In the genomic region with DNA sequence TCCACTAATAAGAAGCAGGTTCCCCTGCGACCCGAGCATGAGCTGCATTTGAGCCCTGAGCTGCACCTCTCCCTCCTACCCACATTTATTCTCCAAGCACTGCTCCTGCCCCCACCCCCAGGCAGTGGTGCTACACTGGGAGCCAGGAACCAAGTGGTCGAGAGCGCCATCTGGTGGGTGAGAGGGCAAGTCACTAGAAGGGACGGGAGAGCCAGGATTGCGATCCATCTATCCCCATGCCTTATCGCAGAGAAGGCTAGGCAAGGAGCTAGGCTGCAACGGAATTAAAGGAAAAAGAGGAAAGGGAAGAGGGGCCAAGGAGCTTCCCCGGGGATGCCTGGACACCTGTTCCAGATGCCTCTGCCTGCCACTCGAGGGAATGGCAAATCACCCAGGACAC, we compare ENCODE assay signal across 8 mouse cellular contexts.
DNase-seq lines count a peak whose midpoint lies in the region; ATAC-seq and TF ChIP-seq lines count a peak whose summit lies in the region.

No protein-coding gene starts in this region.

- H3K9me3 ChIP-seq in embryonic facial prominence, embryonic 11.5 days (replicated peaks; ENCODE audit: control insufficient read depth, low read length), result no peaks in the 10 kb centered on the region
- no peaks in the 10 kb centered on the region for H3K9me3 ChIP-seq in kidney, embryonic 15.5 days (replicated peaks)
- H3K9me3 ChIP-seq in neural tube, embryonic 11.5 days (ENCODE audit: control insufficient read depth, low read length), result no peaks in the 10 kb centered on the region
- no peaks in the 10 kb centered on the region for H3K9me3 ChIP-seq in stomach, embryonic 16.5 days (replicated peaks; ENCODE audit: control insufficient read depth, low read length)

- 1% methylated on average over 10 of the region's 10 CpGs for WGBS in embryonic facial prominence, embryonic 11.5 days
- 5% methylated on average over 10 of the region's 10 CpGs for WGBS in kidney, embryonic 15.5 days
- 8% methylated on average over 10 of the region's 10 CpGs for WGBS in liver, adult 2 months
- WGBS in neural tube, embryonic 11.5 days, result 5% methylated on average over 10 of the region's 10 CpGs
- 3% methylated on average over 10 of the region's 10 CpGs for WGBS in stomach, embryonic 16.5 days

- H3K79me2 ChIP-seq in liver, adult 2 months (ENCODE audit: control insufficient read depth, insufficient read depth, low read length), result no peaks in the 10 kb centered on the region

- H3K27me3 ChIP-seq in embryonic facial prominence, embryonic 11.5 days (ENCODE audit: control insufficient read depth, insufficient read depth, low read length), result no peaks in the 10 kb centered on the region
- peaks cover 6% of the 10 kb centered on the region; the same call in 1 of the 2 replicates for H3K27me3 ChIP-seq in kidney, embryonic 15.5 days
- no peaks in the 10 kb centered on the region for H3K27me3 ChIP-seq in liver, adult 2 months (ENCODE audit: control insufficient read depth, insufficient read depth, low read length)
- no peaks in the 10 kb centered on the region for H3K27me3 ChIP-seq in neural tube, embryonic 11.5 days (ENCODE audit: control insufficient read depth, insufficient read depth, low read length)
- no peaks in the 10 kb centered on the region; the same call in 1 of the 2 replicates for H3K27me3 ChIP-seq in stomach, embryonic 16.5 days (ENCODE audit: control insufficient read depth, insufficient read depth, low read length)

- H3K36me3 ChIP-seq in embryonic facial prominence, embryonic 11.5 days (replicated peaks; ENCODE audit: control insufficient read depth, insufficient read depth, low read depth, low read length), result no peaks in the 10 kb centered on the region
- no peaks in the 10 kb centered on the region for H3K36me3 ChIP-seq in kidney, embryonic 15.5 days
- no peaks in the 10 kb centered on the region for H3K36me3 ChIP-seq in liver, adult 2 months (ENCODE audit: control insufficient read depth, insufficient read depth, low read length)
- H3K36me3 ChIP-seq in neural tube, embryonic 11.5 days (ENCODE audit: control insufficient read depth, insufficient read depth, low read length), result no peaks in the 10 kb centered on the region
- H3K36me3 ChIP-seq in stomach, embryonic 16.5 days (ENCODE audit: control insufficient read depth, insufficient read depth, low read length), result no peaks in the 10 kb centered on the region

- no peak overlapping the region for H3K27ac ChIP-seq in embryonic facial prominence, embryonic 11.5 days (replicated peaks; ENCODE audit: low read depth, low read length)
- H3K27ac ChIP-seq in kidney, embryonic 15.5 days, result no peak overlapping the region
- no peak overlapping the region for H3K27ac ChIP-seq in liver, adult 2 months (replicated peaks; ENCODE audit: insufficient read depth, low read depth, low read length)
- H3K27ac ChIP-seq in neural tube, embryonic 11.5 days (ENCODE audit: low read depth, low read length), result no peak overlapping the region
- H3K27ac ChIP-seq in stomach, embryonic 16.5 days (ENCODE audit: low read length), result no peak overlapping the region

- H3K4me2 ChIP-seq in embryonic facial prominence, embryonic 11.5 days (ENCODE audit: low read depth, low read length), result no peak overlapping the region
- no peak overlapping the region for H3K4me2 ChIP-seq in kidney, embryonic 15.5 days
- no peak overlapping the region for H3K4me2 ChIP-seq in neural tube, embryonic 11.5 days (ENCODE audit: low read depth)
- H3K4me2 ChIP-seq in stomach, embryonic 16.5 days (ENCODE audit: low read depth, low read length), result no peak overlapping the region

- no peaks in the 10 kb centered on the region for H3K4me1 ChIP-seq in embryonic facial prominence, embryonic 11.5 days (ENCODE audit: control insufficient read depth, insufficient read depth, low read length)
- no peaks in the 10 kb centered on the region; the same call in 1 of the 2 replicates for H3K4me1 ChIP-seq in kidney, embryonic 15.5 days
- no peaks in the 10 kb centered on the region for H3K4me1 ChIP-seq in liver, adult 2 months (ENCODE audit: control insufficient read depth, insufficient read depth, low read length)
- no peaks in the 10 kb centered on the region for H3K4me1 ChIP-seq in neural tube, embryonic 11.5 days (ENCODE audit: control insufficient read depth, insufficient read depth, low read length)
- no peaks in the 10 kb centered on the region for H3K4me1 ChIP-seq in stomach, embryonic 16.5 days (ENCODE audit: control insufficient read depth, insufficient read depth, low read length)

- peak; percentile 78 for DNase-seq in 3T3-L1 (ENCODE audit: low read depth, low spot score)
- peak; percentile 90 for DNase-seq in adrenal gland, postnatal 25 days
- peak; percentile 89 for DNase-seq in embryonic facial prominence, embryonic 11.5 days (ENCODE audit: low spot score)
- peak; percentile 77 to 90 for DNase-seq in heart, adult 18-20 months
- peak; percentile 24 for DNase-seq in liver, adult 2 months (ENCODE audit: extremely low read depth, low read depth, low spot score)
- peak; percentile 86 for DNase-seq in neural tube, embryonic 11.5 days (ENCODE audit: low spot score)

- peak; percentile 52; the same call in 1 of the 2 replicates for ATAC-seq in embryonic facial prominence, embryonic 11.5 days (replicated peaks; ENCODE audit: insufficient number of reproducible peaks, low FRiP score, low TSS enrichment, low read depth)
- 0 out of 2 replicates have a peak, but pooled peaks have one; percentile 36 for ATAC-seq in kidney, embryonic 15.5 days (replicated peaks; ENCODE audit: low FRiP score)
- ATAC-seq in neural tube, embryonic 11.5 days (ENCODE audit: insufficient read depth, low FRiP score, low TSS enrichment), result no peak; the same call in 1 of the 2 replicates
- ATAC-seq in stomach, embryonic 16.5 days (ENCODE audit: insufficient read depth, low FRiP score), result peak; percentile 63; the same call in 1 of the 2 replicates

- TF ChIP-seq CTCF in liver, adult 2 months (IDR thresholded peaks at IDR 0.05; ENCODE audit: low read depth, low read length), result peak; percentile 94

- no peak overlapping the region for H3K4me3 ChIP-seq in embryonic facial prominence, embryonic 11.5 days (ENCODE audit: low read depth, low read length)
- no peak overlapping the region for H3K4me3 ChIP-seq in kidney, embryonic 15.5 days (replicated peaks)
- H3K4me3 ChIP-seq in liver, adult 2 months (ENCODE audit: insufficient read depth, low read depth, low read length), result no peak overlapping the region
- H3K4me3 ChIP-seq in neural tube, embryonic 11.5 days (ENCODE audit: low read depth, low read length), result no peak overlapping the region
- H3K4me3 ChIP-seq in stomach, embryonic 16.5 days (replicated peaks; ENCODE audit: low read length), result no peak overlapping the region

- no peak overlapping the region for H3K9ac ChIP-seq in embryonic facial prominence, embryonic 11.5 days (replicated peaks; ENCODE audit: low read length)
- no peak overlapping the region for H3K9ac ChIP-seq in kidney, embryonic 15.5 days
- no peak overlapping the region for H3K9ac ChIP-seq in liver, adult 2 months (ENCODE audit: low read depth, low read length)
- no peak overlapping the region for H3K9ac ChIP-seq in neural tube, embryonic 11.5 days (ENCODE audit: low read length)
- no peak overlapping the region for H3K9ac ChIP-seq in stomach, embryonic 16.5 days (ENCODE audit: low read length)

- TF ChIP-seq POLR2A in liver, adult 2 months (IDR thresholded peaks at IDR 0.05; ENCODE audit: extremely low read depth, insufficient read depth, low read length), result no peak

Comparison
In these comparisons a context has a peak if more than half of its experiments do, and no peak if none do; other contexts are left out.
1. DNase-seq: peak in every context shown above with its lines; median percentile 90 in adrenal gland, postnatal 25 days; 89 in embryonic facial prominence, embryonic 11.5 days; 86 in neural tube, embryonic 11.5 days; 84 in heart, adult 18-20 months; 78 in 3T3-L1; 24 in liver, adult 2 months.